Mouse (Mus musculus): ENCODE results near the gene Tmem63a. TPM values are rescaled to one million over a fixed set of nuclear protein-coding genes. Genes with fewer than 3 reads are reported as not detected.

Tmem63a gene
- polyA plus RNA-seq (2012; rRNA removed; ENCODE audit: low replicate concordance) = 52.2 and 76.8 TPM in 2 replicates

GRCm38 (mm10) chr1:180942166-180943031 is at the start of gene Tmem63a:
Gene Tmem63a, plus strand, starts transcription at chr1:180942344.

GRCm38 (mm10) chr1:180892808-180893207 is 49.3 kb upstream of the Tmem63a start, which contains the start of gene Lefty2:
Gene Lefty2, plus strand, starts transcription at chr1:180893108.

GRCm38 (mm10) chr1:180904039-180904814 is 37.9 kb upstream of the Tmem63a start, which contains the start of gene Pycr2:
Gene Pycr2, plus strand, starts transcription at chr1:180904293.

GRCm38 (mm10) chr1:180934467-180935419 is 7.4 kb upstream of the Tmem63a start, which contains the start of gene Lefty1:
Gene Lefty1, plus strand, starts transcription at chr1:180935022.

DNA sequence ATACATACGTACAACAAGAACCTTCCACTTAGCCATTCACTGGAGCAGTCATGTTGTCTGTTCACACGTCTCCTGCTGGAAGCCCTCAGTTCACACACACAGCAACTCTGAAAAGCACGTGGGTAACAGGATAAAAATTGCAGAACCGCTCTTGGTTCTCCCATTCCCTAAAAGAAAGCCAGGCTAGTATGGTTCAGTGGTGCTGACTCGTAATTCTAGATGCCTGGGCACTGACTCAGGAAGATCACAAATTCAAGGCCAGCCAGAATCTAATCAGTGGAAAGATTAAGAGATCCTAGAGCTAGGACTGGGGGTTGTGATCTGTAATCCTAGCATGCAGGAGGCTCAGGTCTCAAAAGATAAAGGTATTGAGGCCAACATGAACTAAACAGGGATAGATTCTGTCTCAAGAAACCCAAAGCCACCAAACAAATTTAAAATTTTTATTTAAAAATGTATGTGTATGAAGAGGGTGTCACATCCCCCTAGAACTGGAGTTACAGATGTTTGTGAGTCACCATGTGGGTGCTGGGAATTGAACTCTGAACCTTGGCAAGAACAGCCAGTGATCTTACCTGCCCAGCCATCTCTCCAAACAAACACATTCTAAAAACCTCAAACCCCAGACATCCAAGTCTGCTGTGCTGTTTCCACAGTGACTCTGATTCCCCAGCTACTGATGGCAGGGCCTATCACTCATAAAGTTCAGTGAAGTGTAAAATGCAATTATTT is 78.8 kb downstream of the Tmem63a start, which contains the start of gene Ephx1:
TSS of gene Ephx1 (minus strand) at position 149 of the 732 bp plus-strand sequence.

Other genes with a start within 250 kb of the Tmem63a start
- not detected in 2 replicates for gene Mixl1, start 245.3 kb upstream of the Tmem63a start, polyA plus RNA-seq (2012; rRNA removed; ENCODE audit: low replicate concordance)
- 11.8 and 16.8 TPM in 2 replicates for gene Acbd3, start 216.3 kb upstream of the Tmem63a start, polyA plus RNA-seq (2012; rRNA removed; ENCODE audit: low replicate concordance)
- 375 and 439 TPM in 2 replicates for gene H3f3a, start 128.4 kb upstream of the Tmem63a start, polyA plus RNA-seq (2012; rRNA removed; ENCODE audit: low replicate concordance)
- gene Sde2, start 91.2 kb upstream of the Tmem63a start, polyA plus RNA-seq (2012; rRNA removed; ENCODE audit: low replicate concordance) = 6.2 and 14.2 TPM in 2 replicates
- gene Lefty2, start 49.2 kb upstream of the Tmem63a start, polyA plus RNA-seq (2012; rRNA removed; ENCODE audit: low replicate concordance) = 0.95 TPM in 1 of 2 replicates, not detected in the other
- gene Pycr2, start 38.1 kb upstream of the Tmem63a start, polyA plus RNA-seq (2012; rRNA removed; ENCODE audit: low replicate concordance) = 39.5 and 61.7 TPM in 2 replicates
- gene Lefty1, start 7.3 kb upstream of the Tmem63a start, polyA plus RNA-seq (2012; rRNA removed; ENCODE audit: low replicate concordance) = 9.2 and 18.1 TPM in 2 replicates
- 59.2 and 92.1 TPM in 2 replicates for gene Ephx1, start 78.6 kb downstream of the Tmem63a start, polyA plus RNA-seq (2012; rRNA removed; ENCODE audit: low replicate concordance)
- 0.05 TPM in 1 of 2 replicates, not detected in the other for gene 9130409I23Rik, start 108.9 kb downstream of the Tmem63a start, polyA plus RNA-seq (2012; rRNA removed; ENCODE audit: low replicate concordance)
- 12.3 and 21.9 TPM in 2 replicates for gene Nvl, start 201.9 kb downstream of the Tmem63a start, polyA plus RNA-seq (2012; rRNA removed; ENCODE audit: low replicate concordance)
- gene Cnih4, start 202.3 kb downstream of the Tmem63a start, polyA plus RNA-seq (2012; rRNA removed; ENCODE audit: low replicate concordance) = 18.4 and 23.8 TPM in 2 replicates